Mouse (Mus musculus): Measurements from ENCODE around the gene Nfatc2.

Nfatc2 gene

DNA sequence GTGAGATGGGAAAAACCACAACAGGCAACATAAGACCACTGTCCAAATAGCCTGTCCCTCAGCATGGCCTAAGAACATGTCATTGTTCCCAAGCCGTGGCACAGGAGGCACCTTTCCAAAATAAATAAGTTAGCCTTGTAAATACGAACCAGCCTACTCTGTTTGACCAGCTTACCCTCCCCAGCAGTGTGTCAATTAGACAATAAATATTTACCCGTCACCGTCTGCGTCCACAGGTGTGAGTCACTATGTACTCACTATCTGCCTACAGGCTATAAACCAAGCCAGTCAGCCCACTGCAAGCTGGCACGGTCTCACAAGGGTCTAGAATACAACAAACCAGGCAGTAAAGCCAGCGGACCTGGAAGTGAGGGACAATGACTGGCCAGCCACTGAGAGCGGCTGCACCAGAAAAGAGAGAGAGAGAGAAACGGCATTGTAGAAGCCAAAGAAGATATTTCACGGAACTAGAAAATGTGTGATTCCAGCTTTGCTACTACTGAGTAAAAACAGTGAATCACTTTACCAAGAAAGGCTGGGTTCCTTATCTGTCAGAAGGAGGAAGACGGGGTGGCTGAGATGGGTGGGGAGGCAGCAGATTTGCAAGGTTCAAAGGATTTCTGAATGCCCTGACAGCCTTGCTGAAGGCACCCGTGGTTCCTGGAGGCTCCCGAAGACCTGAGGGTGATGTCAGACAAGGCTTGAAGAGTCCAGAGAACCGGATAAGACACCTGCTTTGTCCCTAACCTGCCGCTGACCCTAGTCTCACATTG lies 69.2 kb downstream of the Nfatc2 start:
- no peak for DNase-seq (ENCODE audit: low read depth, low spot score)

DNA sequence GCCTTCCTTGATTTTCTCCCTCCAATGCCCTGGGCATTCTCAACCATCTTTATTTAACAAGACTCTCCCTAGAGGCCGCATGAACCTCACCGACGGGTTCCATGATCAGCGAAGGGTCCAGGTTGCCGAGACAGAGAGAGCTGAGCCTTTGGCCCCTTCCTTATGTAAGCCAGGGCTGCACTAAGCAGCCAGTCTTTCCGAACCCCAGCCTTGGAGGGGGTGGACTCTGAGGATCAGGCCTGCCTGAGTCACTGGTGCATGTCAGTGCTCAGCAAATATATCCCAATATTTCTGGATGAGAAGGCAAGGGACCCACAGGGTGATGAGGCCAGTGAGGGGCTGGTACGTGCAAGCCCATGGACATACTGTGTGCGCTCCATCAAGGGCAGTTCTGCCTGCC lies 72.9 kb downstream of the Nfatc2 start:
- DNase-seq (ENCODE audit: low read depth, low spot score): no peak

- no peak for DNase-seq (ENCODE audit: low read depth, low spot score)
Measured at GRCm38 (mm10) chr2:168527430-168527792, 74.0 kb downstream of the Nfatc2 start.

DNA sequence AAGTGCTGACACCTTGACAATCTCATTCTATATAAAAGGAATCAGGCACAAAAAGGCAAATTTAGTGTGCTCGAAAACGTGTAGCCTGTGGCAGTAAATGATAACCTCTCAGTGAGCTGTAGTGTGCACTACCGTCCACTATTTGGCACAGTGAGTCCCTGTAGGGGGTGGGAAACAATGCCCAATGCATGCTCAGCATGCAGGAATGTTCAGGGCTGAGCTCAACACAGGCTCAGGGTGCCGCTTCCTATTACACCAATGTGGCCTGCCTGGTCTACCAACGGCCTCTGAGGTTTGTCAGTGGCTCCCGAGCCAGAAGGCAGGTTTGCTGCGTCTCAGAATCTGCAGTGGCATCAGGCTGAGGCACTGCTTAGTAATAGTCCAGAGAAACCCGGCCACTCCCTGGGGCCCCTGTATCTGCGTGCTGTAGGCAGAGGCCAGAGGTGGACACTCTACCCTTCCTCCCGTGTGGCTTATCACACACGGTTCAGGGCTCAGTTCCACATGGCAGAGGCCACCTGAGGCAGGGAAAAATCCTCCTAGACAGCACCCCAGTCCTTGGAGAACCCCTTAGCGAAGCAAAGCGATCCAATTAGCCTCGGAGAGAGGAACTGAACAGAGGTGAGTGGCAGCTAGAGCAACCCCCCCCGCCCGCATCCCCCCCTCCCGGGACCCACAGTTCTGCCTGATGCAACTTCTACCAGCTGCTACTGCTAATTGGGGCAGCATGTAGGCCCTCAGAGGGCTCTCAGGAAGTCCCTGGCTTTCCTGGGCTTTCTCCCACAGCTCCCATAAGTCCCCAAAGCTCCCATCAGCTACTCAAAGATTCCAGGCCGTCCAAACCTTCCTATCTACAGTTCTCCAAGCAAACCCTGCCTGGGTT lies 74.7 kb downstream of the Nfatc2 start:
- no peak for DNase-seq (ENCODE audit: low read depth, low spot score)

GRCm38 (mm10) chr2:168525391-168526154 lies 75.9 kb downstream of the Nfatc2 start:
- no peak for DNase-seq (ENCODE audit: low read depth, low spot score)

GRCm38 (mm10) chr2:168524905-168525381 lies 76.5 kb downstream of the Nfatc2 start:
- DNase-seq (ENCODE audit: low read depth, low spot score): peak; percentile 69

GRCm38 (mm10) chr2:168522247-168522646 lies 79.2 kb downstream of the Nfatc2 start:
- DNase-seq (ENCODE audit: low read depth, low spot score): no peak

DNA sequence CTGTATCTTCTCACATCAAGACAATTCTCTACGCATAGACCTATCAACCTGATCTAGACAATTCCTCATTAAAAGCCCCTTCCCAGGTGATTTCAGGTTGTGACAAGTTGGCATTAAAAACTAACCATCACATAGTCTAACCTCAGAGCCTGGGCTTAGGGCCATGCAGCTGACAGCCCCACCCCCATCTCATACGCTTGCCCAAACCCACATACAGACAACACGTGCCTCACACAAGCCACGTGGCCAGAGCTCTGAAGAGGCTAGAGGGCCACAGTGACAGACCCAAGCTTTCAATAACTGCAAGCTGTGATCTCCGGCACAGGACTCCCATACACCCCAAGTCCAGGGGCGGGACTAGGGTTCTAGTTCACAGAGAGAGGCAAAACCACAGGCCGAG lies 80.7 kb downstream of the Nfatc2 start:
- no peak for DNase-seq (ENCODE audit: low read depth, low spot score)

DNA sequence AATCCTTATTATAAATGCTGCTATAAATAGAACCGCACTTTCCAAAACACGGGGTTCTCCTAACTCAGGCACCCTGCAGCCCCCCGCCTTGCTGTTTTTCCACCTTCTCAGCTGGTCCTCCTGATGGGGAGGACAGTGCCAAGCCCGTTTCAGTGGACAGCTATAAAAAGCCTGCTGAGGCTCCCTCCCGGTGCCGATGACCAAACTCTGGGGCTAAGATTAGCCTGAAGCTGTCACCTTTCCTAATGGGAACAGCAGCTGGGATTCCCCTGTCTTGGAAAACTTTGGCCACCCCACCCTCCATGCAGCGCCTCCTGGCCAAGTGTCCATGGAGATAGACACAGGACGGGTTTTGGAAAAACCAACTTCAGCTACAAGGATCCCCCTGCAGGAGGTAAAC lies 81.9 kb downstream of the Nfatc2 start:
- DNase-seq (ENCODE audit: low read depth, low spot score): no peak

GRCm38 (mm10) chr2:168518256-168518659 lies 83.2 kb downstream of the Nfatc2 start:
- no peak for DNase-seq (ENCODE audit: low read depth, low spot score)

DNA sequence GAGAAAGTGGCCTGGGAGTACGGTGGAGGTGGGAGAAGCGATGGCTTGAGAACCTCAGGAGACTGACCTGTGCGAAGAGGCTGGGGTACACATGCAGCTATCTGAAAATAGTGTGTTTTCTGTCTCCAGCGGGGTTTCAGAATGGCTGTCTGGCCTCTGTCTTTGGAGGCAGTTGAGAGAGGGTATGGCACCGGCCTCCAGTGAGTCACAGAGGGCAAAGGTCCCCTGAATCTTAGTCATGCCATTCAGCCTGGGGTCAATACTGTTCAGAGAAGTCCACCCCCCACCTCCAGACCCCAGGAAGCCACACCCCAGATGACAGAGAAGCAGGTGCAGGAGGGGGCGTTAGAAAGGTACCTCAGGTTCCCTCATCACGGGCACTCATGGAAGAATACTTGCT lies 83.7 kb downstream of the Nfatc2 start:
- DNase-seq (ENCODE audit: low read depth, low spot score): no peak

DNA sequence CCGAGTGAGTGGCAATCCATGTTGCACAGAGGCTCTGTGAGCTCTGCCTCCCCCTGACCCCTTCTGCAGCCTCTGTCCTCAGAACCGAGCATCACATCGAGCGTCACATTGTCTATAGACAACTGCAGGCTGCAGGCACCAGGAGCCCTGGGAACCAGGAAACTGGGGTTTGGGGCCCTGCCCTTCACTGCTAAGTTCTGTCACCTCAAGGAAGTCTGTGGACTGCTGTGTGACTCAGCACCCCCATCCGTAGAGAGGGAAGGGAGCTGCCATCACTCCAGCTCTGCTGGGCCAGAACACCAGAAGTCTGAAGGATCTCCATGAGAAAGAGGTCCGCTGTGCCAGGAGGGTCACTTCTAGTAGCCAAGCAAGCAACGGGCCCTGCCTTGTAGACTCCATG lies 84.7 kb downstream of the Nfatc2 start:
- no peak for DNase-seq (ENCODE audit: low read depth, low spot score)

GRCm38 (mm10) chr2:168515466-168515865 lies 86.0 kb downstream of the Nfatc2 start:
- no peak for DNase-seq (ENCODE audit: low read depth, low spot score)

DNA sequence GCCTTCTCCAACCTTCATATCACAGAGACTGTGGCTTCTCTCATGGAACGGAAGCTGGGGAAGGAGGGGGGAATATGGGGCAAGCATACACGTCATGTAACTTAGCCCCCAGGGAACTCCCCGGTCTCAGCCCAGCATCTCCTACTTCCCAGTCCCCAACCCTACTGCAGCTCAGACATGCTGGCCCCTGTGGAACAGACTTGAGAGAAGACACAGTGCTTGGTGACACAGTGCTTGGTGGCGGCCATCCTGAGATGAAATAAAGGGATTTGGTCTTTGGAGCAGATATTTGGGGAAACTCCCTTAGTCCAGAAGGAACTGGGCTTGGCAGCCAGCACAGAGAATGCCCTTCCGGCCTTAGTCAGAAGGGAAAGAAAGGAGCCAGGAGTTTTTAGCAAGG lies 87.3 kb downstream of the Nfatc2 start:
- no peak for DNase-seq (ENCODE audit: low read depth, low spot score)

DNA sequence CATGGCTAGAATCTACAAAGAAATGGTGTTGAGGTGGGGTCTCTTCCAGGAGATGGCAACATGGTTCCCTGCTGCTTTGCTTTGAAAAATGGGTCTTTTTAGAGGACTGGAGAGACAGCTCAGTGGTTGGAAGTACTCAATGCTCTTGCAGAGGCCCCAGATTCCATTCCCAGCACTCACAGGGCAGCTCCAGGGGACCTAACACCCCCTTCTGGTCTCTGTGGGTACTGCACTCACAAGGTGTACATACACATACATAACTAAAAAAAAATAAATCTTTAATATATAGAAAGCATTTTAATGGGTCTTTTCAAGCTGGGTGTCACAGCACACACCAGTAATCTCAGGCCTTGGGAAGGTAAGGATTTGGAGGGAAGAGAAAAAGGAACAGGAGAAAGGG lies 89.9 kb downstream of the Nfatc2 start:
- DNase-seq (ENCODE audit: low read depth, low spot score): no peak

DNA sequence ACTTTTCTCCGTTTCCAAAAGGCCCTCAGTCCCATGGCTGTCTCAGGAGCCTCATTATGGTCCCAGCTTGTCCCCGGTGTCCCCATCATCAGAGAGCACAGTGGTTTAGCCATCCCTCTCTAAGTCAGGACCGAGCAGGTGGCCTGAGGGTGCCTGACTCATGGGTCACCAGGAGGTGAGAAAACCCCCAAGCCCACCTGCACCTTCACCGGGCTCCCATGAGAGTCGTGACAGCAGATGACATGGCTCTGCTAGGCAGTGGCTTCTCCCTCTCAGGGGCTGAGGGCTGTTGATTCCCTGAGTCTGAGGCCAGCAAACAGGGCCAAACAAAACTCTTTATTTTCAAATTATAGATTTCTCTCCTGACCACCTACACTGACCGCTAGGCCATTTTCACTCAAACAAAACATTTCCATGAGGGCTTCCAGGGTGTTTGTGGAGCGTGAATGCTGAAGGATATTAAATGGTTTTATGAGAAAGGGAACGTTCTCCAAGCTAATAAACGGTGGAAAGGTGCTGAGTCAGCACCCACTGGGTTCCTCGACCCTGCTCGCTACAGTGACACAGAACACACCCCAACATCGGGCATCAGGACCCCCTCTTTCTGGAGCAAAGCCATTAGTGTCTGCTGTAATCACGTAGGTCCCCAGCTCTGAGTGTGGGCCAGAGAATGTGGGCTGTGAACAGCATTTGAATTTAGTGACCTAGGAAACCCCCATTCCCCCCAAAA lies 92.8 kb downstream of the Nfatc2 start:
- DNase-seq (ENCODE audit: low read depth, low spot score): no peak

- no peak for DNase-seq (ENCODE audit: low read depth, low spot score)
Measured at GRCm38 (mm10) chr2:168504431-168505182, 96.8 kb downstream of the Nfatc2 start.

GRCm38 (mm10) chr2:168503735-168504134 lies 97.7 kb downstream of the Nfatc2 start:
- no peak for DNase-seq (ENCODE audit: low read depth, low spot score)

DNA sequence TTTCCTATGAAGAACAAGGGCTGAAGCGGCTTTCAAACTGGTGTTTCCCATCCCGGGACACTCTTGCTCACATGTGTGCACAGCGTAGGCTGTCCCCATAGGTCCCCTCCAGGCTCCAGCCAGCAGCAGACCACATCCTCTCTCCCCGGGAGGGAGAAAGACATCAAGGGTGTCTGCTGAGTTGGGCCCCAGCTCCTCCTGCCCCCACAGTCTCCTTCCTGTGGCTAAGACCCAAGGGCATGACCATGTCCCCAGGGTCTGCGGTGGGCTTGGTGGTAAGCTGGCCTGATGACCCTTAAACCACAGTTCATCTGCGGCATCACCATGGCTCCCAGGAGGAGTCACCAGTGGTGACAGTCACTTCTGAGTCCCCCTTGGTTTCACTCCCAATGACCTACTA lies 100.7 kb downstream of the Nfatc2 start:
- no peak for DNase-seq (ENCODE audit: low read depth, low spot score)

GRCm38 (mm10) chr2:168500244-168500643 lies 101.2 kb downstream of the Nfatc2 start:
- DNase-seq (ENCODE audit: low read depth, low spot score): no peak

DNA sequence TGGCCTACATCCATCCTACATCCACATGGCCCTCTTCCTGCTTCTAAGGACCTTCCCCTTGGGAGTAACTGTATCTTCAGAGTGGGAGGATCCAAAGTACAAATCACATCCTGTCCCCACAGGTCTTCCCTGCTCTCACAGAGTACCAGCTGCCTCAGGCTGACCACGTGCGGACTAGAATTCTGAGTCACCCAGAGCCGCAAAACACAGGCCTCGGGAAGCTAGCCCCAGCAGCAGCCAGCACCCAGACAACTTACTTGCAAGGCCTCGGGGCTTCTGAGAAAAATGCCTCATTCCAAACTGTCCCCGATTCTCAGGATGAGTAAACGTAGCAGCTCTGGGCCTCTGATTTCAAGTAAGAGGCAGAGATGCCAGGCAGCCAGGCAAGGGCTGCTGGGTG lies 109.7 kb downstream of the Nfatc2 start:
- DNase-seq (ENCODE audit: low read depth, low spot score): no peak
